Mouse (Mus musculus): ENCODE measurements around the gene Fam135a.

The Fam135a gene

GRCm38 (mm10) chr1:24074396-24074795 is 25.7 kb downstream of the Fam135a start:
- in situ Hi-C loops (cut with MboI; ENCODE audit: low pct_unique_long_range_greater_than_20kb in 1 of 2, low sequenced_read_pairs in 2 of 2, unreplicated experiment in 1 of 2), result no loop called here

GRCm38 (mm10) chr1:24073386-24074248 is 26.5 kb downstream of the Fam135a start:
- in situ Hi-C loops (cut with MboI; ENCODE audit: low pct_unique_long_range_greater_than_20kb in 1 of 2, low sequenced_read_pairs in 2 of 2, unreplicated experiment in 1 of 2), result no loop called here

- in situ Hi-C loops (cut with MboI; ENCODE audit: low pct_unique_long_range_greater_than_20kb in 1 of 2, low sequenced_read_pairs in 2 of 2, unreplicated experiment in 1 of 2), result no loop called here
Measured at GRCm38 (mm10) chr1:24068830-24069229, 31.3 kb downstream of the Fam135a start.

- in situ Hi-C loops (cut with MboI; ENCODE audit: low pct_unique_long_range_greater_than_20kb in 1 of 2, low sequenced_read_pairs in 2 of 2, unreplicated experiment in 1 of 2), result no loop called here
Measured at GRCm38 (mm10) chr1:24066706-24067105, 33.4 kb downstream of the Fam135a start.

GRCm38 (mm10) chr1:24055706-24056105 is 44.4 kb downstream of the Fam135a start:
- in situ Hi-C loops (cut with MboI; ENCODE audit: low pct_unique_long_range_greater_than_20kb in 1 of 2, low sequenced_read_pairs in 2 of 2, unreplicated experiment in 1 of 2), result no loop called here

- in situ Hi-C loops (cut with MboI; ENCODE audit: low pct_unique_long_range_greater_than_20kb in 1 of 2, low sequenced_read_pairs in 2 of 2, unreplicated experiment in 1 of 2), result no loop called here
Measured at GRCm38 (mm10) chr1:24046730-24047510, 53.2 kb downstream of the Fam135a start.

- in situ Hi-C loops (cut with MboI; ENCODE audit: low pct_unique_long_range_greater_than_20kb in 1 of 2, low sequenced_read_pairs in 2 of 2, unreplicated experiment in 1 of 2), result no loop called here
Measured at GRCm38 (mm10) chr1:24045627-24046026, 54.5 kb downstream of the Fam135a start.

- in situ Hi-C loops (cut with MboI; ENCODE audit: low pct_unique_long_range_greater_than_20kb in 1 of 2, low sequenced_read_pairs in 2 of 2, unreplicated experiment in 1 of 2), result no loop called here
Measured at GRCm38 (mm10) chr1:24043007-24043406, 57.1 kb downstream of the Fam135a start.

GRCm38 (mm10) chr1:24033759-24034423 is 66.2 kb downstream of the Fam135a start:
- in situ Hi-C loops (cut with MboI; ENCODE audit: low pct_unique_long_range_greater_than_20kb in 1 of 2, low sequenced_read_pairs in 2 of 2, unreplicated experiment in 1 of 2), result no loop called here

- in situ Hi-C loops (cut with MboI; ENCODE audit: low pct_unique_long_range_greater_than_20kb in 1 of 2, low sequenced_read_pairs in 2 of 2, unreplicated experiment in 1 of 2), result no loop called here
Measured at GRCm38 (mm10) chr1:24010821-24011220, 89.3 kb downstream of the Fam135a start.

- in situ Hi-C loops (cut with MboI; ENCODE audit: low pct_unique_long_range_greater_than_20kb in 1 of 2, low sequenced_read_pairs in 2 of 2, unreplicated experiment in 1 of 2), result no loop called here
Measured at GRCm38 (mm10) chr1:24010016-24010415, 90.1 kb downstream of the Fam135a start.

- in situ Hi-C loops (cut with MboI; ENCODE audit: low pct_unique_long_range_greater_than_20kb in 1 of 2, low sequenced_read_pairs in 2 of 2, unreplicated experiment in 1 of 2), result no loop called here
Measured at GRCm38 (mm10) chr1:24007621-24008020, 92.5 kb downstream of the Fam135a start.

- in situ Hi-C loops (cut with MboI; ENCODE audit: low pct_unique_long_range_greater_than_20kb in 1 of 2, low sequenced_read_pairs in 2 of 2, unreplicated experiment in 1 of 2), result no loop called here
Measured at GRCm38 (mm10) chr1:24005070-24005804, 94.9 kb downstream of the Fam135a start, which contains the start of gene Sdhaf4. Gene Sdhaf4 (minus strand): TSS chr1:24005656.

- in situ Hi-C loops (cut with MboI; ENCODE audit: low pct_unique_long_range_greater_than_20kb in 1 of 2, low sequenced_read_pairs in 2 of 2, unreplicated experiment in 1 of 2), result no loop called here
Measured at GRCm38 (mm10) chr1:23999318-23999717, 100.8 kb downstream of the Fam135a start.

GRCm38 (mm10) chr1:23998866-23999265 is 101.3 kb downstream of the Fam135a start:
- in situ Hi-C loops (cut with MboI; ENCODE audit: low pct_unique_long_range_greater_than_20kb in 1 of 2, low sequenced_read_pairs in 2 of 2, unreplicated experiment in 1 of 2), result no loop called here

GRCm38 (mm10) chr1:23998120-23998810 is 101.9 kb downstream of the Fam135a start:
- in situ Hi-C loops (cut with MboI; ENCODE audit: low pct_unique_long_range_greater_than_20kb in 1 of 2, low sequenced_read_pairs in 2 of 2, unreplicated experiment in 1 of 2), result no loop called here

GRCm38 (mm10) chr1:23997493-23997892 is 102.6 kb downstream of the Fam135a start:
- in situ Hi-C loops (cut with MboI; ENCODE audit: low pct_unique_long_range_greater_than_20kb in 1 of 2, low sequenced_read_pairs in 2 of 2, unreplicated experiment in 1 of 2), result no loop called here

GRCm38 (mm10) chr1:23995420-23995819 is 104.7 kb downstream of the Fam135a start:
- in situ Hi-C loops (cut with MboI; ENCODE audit: low pct_unique_long_range_greater_than_20kb in 1 of 2, low sequenced_read_pairs in 2 of 2, unreplicated experiment in 1 of 2), result no loop called here
